ENCODE assay signal across 27 mouse cellular contexts in the genomic region with DNA sequence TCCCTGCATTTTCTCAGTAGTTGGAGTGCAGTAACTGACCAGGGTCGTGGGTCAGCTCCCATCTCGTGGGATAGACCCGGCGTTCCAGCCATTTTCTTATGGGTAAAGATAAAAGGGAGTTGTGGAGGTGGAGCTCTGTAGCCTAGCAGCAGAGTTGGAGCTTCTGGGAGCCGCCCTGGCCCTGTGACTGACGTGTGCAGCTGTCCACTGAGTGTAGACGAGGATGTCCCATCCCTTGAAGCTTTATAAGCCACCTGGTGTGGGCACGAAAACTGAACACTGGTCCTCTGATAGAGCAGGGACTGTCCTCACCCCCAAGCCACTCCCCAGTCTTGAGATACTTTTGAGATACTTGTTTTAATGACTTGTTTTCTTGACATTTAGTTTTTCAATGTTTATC. TPM values are rescaled to one million over a fixed set of nuclear protein-coding genes. Genes with fewer than 3 reads are reported as not detected.
"Had no signal": no experiment of that assay in that cellular context is flagged by ENCODE, and none has a peak within 500 bp of the region (broad histone marks: within the 10 kb centered on the region; RNA-seq: fewer than 3 reads in every experiment).

No protein-coding gene starts in this region.

- H3K4me2 ChIP-seq: embryonic facial prominence, embryonic 12.5 days; embryonic facial prominence, embryonic 13.5 days; embryonic facial prominence, embryonic 15.5 days; forebrain, embryonic 12.5 days; forebrain, embryonic 13.5 days; forebrain, embryonic 15.5 days had no signal

- H3K27ac ChIP-seq: embryonic facial prominence, embryonic 10.5 days; embryonic facial prominence, embryonic 12.5 days; embryonic facial prominence, embryonic 13.5 days; embryonic facial prominence, embryonic 15.5 days; forebrain, embryonic 10.5 days; forebrain, embryonic 12.5 days; forebrain, embryonic 13.5 days; forebrain, embryonic 15.5 days; gastrocnemius, adult 2 months; heart, adult 2 months had no signal

- DNase-seq: cerebellum, adult 8-10 months; cerebellum, adult 9-10 months; cerebellum, adult 9-11 months; cerebellum, postnatal 10 days; cerebellum, postnatal 14 days; cerebellum, postnatal 25 days; cerebellum, postnatal 36 days; embryo, embryonic 11 days; forebrain, postnatal 0 days; gastrocnemius, adult 2 months; gastrocnemius, postnatal 10 days; gastrocnemius, postnatal 14 days; gastrocnemius, postnatal 25 days; gastrocnemius, postnatal 36 days; heart, adult 11 months; heart, adult 18-20 months; heart, adult 2 months had no signal

- H3K4me3 ChIP-seq: embryonic facial prominence, embryonic 10.5 days; embryonic facial prominence, embryonic 12.5 days; embryonic facial prominence, embryonic 13.5 days; embryonic facial prominence, embryonic 15.5 days; erythroblast, embryonic 14.5 days; forebrain, embryonic 10.5 days; forebrain, embryonic 12.5 days; forebrain, embryonic 13.5 days; forebrain, embryonic 15.5 days; gastrocnemius, adult 2 months; heart, adult 2 months had no signal

- H3K27me3 ChIP-seq: embryonic facial prominence, embryonic 12.5 days; embryonic facial prominence, embryonic 13.5 days; embryonic facial prominence, embryonic 15.5 days; forebrain, embryonic 12.5 days; forebrain, embryonic 13.5 days; forebrain, embryonic 15.5 days had no signal

RNA-seq across cellular contexts. Expression of a gene that starts 19.0 kb away (rescaled TPM):
- total RNA-seq: gastrocnemius, adult 18-20 months; gastrocnemius, adult 2 months; gastrocnemius, postnatal 14 days; gastrocnemius, postnatal 25 days; gastrocnemius, postnatal 36 days had no signal
- polyA plus RNA-seq: erythroblast, embryonic 14.5 days had no signal
